Mouse (Mus musculus): ENCODE data around the gene Pla2g15. TPM values are rescaled to one million over a fixed set of nuclear protein-coding genes. Genes with fewer than 3 reads are reported as not detected.

The Pla2g15 gene
- total RNA-seq, 2 experiments from 2014 or later, result 23.8 to 26.0 TPM

- no peak for DNase-seq
Observed at GRCm38 (mm10) chr8:106135672-106136071, 14.5 kb upstream of the Pla2g15 start.

- DNase-seq, result no peak
Observed at GRCm38 (mm10) chr8:106136156-106137130, 13.8 kb upstream of the Pla2g15 start, which contains the start of gene Esrp2. TSS of gene Esrp2 (minus strand) at chr8:106136974.

- no peak for DNase-seq
Observed at GRCm38 (mm10) chr8:106137218-106137905, 12.8 kb upstream of the Pla2g15 start.

GRCm38 (mm10) chr8:106137906-106138477, 12.2 kb upstream of the Pla2g15 start:
- peak; percentile 30 to 46 for DNase-seq

- DNase-seq, result no peak
Observed at GRCm38 (mm10) chr8:106138616-106139015, 11.6 kb upstream of the Pla2g15 start.

GRCm38 (mm10) chr8:106140191-106140590, 10.0 kb upstream of the Pla2g15 start:
- DNase-seq, result no peak

- DNase-seq, result peak; percentile 73 to 82
Observed at GRCm38 (mm10) chr8:106140769-106141168, 9.4 kb upstream of the Pla2g15 start.

- no peak for DNase-seq
Observed at GRCm38 (mm10) chr8:106145331-106145730, 4.9 kb upstream of the Pla2g15 start.

- DNase-seq, result no peak
Observed at GRCm38 (mm10) chr8:106146014-106146413, 4.2 kb upstream of the Pla2g15 start.

- no peak for DNase-seq
Observed at GRCm38 (mm10) chr8:106147868-106148565, 2.2 kb upstream of the Pla2g15 start.

- no peak for DNase-seq
Observed at GRCm38 (mm10) chr8:106149025-106149424, 1.2 kb upstream of the Pla2g15 start.

GRCm38 (mm10) chr8:106150653-106151000, 428 bp downstream of the Pla2g15 start:
- no peak for DNase-seq

- no peak for DNase-seq
Observed at GRCm38 (mm10) chr8:106151041-106151440, 842 bp downstream of the Pla2g15 start.

- DNase-seq, result no peak
Observed at GRCm38 (mm10) chr8:106152876-106153275, 2.7 kb downstream of the Pla2g15 start.

GRCm38 (mm10) chr8:106157419-106157818, 7.2 kb downstream of the Pla2g15 start:
- no peak for DNase-seq

- DNase-seq, result no peak
Observed at GRCm38 (mm10) chr8:106158381-106158780, 8.2 kb downstream of the Pla2g15 start.

- no peak for DNase-seq
Observed at GRCm38 (mm10) chr8:106159876-106160275, 9.7 kb downstream of the Pla2g15 start.

- no peak for DNase-seq
Observed at GRCm38 (mm10) chr8:106163251-106163650, 13.1 kb downstream of the Pla2g15 start.

- peak; percentile 49 to 66 for DNase-seq
Observed at GRCm38 (mm10) chr8:106165460-106165859, 15.3 kb downstream of the Pla2g15 start.

- peak; percentile 86 to 90 for DNase-seq
Observed at GRCm38 (mm10) chr8:106168356-106169016, 18.3 kb downstream of the Pla2g15 start, which contains the start of gene Slc7a6. TSS of gene Slc7a6 (plus strand) at chr8:106168857.
